Mouse (Mus musculus): ENCODE measurements around the gene Rfxank.

Rfxank gene

GRCm38 (mm10) chr8:70110451-70110850 is 28.5 kb downstream of the Rfxank start:
- no peak for DNase-seq (ENCODE audit: low read depth, low spot score)

GRCm38 (mm10) chr8:70104922-70105321 is 34.0 kb downstream of the Rfxank start:
- no peak for DNase-seq (ENCODE audit: low read depth, low spot score)

GRCm38 (mm10) chr8:70104506-70104905 is 34.4 kb downstream of the Rfxank start:
- DNase-seq (ENCODE audit: low read depth, low spot score) = no peak

- no peak for DNase-seq (ENCODE audit: low read depth, low spot score)
Measured at GRCm38 (mm10) chr8:70100241-70100640, 38.7 kb downstream of the Rfxank start.

GRCm38 (mm10) chr8:70099276-70099675 is 39.7 kb downstream of the Rfxank start:
- no peak for DNase-seq (ENCODE audit: low read depth, low spot score)

- DNase-seq (ENCODE audit: low read depth, low spot score) = no peak
Measured at GRCm38 (mm10) chr8:70092786-70093185, 46.2 kb downstream of the Rfxank start.

- no peak for DNase-seq (ENCODE audit: low read depth, low spot score)
Measured at GRCm38 (mm10) chr8:70089296-70089960, 49.5 kb downstream of the Rfxank start.

- DNase-seq (ENCODE audit: low read depth, low spot score) = peak; percentile 55
Measured at GRCm38 (mm10) chr8:70087836-70088650, 50.9 kb downstream of the Rfxank start.

- no peak for DNase-seq (ENCODE audit: low read depth, low spot score)
Measured at GRCm38 (mm10) chr8:70087237-70087636, 51.7 kb downstream of the Rfxank start.

GRCm38 (mm10) chr8:70086151-70086550 is 52.8 kb downstream of the Rfxank start:
- no peak for DNase-seq (ENCODE audit: low read depth, low spot score)

- DNase-seq (ENCODE audit: low read depth, low spot score) = no peak
Measured at GRCm38 (mm10) chr8:70084191-70085065, 54.5 kb downstream of the Rfxank start.

- DNase-seq (ENCODE audit: low read depth, low spot score) = no peak
Measured at GRCm38 (mm10) chr8:70083285-70083684, 55.7 kb downstream of the Rfxank start, which contains the start of gene Hapln4. TSS of gene Hapln4 (plus strand) at chr8:70083457.

GRCm38 (mm10) chr8:70081976-70082375 is 57.0 kb downstream of the Rfxank start:
- no peak for DNase-seq (ENCODE audit: low read depth, low spot score)
